Mouse (Mus musculus): ENCODE measurements around the gene Tbx22. TPM values are rescaled to one million over a fixed set of nuclear protein-coding genes. Genes with fewer than 3 reads are reported as not detected.

The Tbx22 gene
- total RNA-seq (2023) = not detected

DNA sequence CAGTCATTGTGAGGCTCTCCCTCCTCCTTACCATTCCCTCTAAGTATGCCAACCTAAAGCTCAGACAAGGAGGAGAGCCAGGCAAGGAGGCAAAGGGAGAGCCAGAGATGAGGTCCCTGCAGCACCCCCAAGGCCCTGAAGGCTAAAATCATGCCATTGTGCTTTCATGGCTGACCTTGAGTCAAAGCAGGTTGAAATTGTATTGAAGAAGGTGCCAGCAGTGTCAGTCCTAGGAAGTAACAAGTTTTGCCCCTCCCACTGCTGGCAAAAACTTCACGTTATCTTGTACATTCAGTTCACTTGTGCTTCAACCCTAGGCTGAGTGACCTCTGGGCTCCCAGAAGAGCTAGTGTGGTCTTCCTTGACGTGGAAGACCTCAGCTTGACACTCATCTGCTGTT, at the start of gene Tbx22:
Gene Tbx22 (plus strand): TSS at position 301 of the 400 bp plus-strand sequence.

Other genes starting within 250 kb of the Tbx22 start
- not detected for gene Tent5d, start 124.6 kb downstream of the Tbx22 start, total RNA-seq (2023)
- 10 to 100 TPM; 11.5 to 11.8 TPM for gene 2610002M06Rik, start 148.4 kb downstream of the Tbx22 start, total RNA-seq (2023)